Mouse (Mus musculus): ENCODE data around the gene Arfgef2. TPM values are rescaled to one million over a fixed set of nuclear protein-coding genes. Genes with fewer than 3 reads are reported as not detected.

Arfgef2 gene
- polyA plus RNA-seq, 1 experiment: 8.4 TPM

DNA sequence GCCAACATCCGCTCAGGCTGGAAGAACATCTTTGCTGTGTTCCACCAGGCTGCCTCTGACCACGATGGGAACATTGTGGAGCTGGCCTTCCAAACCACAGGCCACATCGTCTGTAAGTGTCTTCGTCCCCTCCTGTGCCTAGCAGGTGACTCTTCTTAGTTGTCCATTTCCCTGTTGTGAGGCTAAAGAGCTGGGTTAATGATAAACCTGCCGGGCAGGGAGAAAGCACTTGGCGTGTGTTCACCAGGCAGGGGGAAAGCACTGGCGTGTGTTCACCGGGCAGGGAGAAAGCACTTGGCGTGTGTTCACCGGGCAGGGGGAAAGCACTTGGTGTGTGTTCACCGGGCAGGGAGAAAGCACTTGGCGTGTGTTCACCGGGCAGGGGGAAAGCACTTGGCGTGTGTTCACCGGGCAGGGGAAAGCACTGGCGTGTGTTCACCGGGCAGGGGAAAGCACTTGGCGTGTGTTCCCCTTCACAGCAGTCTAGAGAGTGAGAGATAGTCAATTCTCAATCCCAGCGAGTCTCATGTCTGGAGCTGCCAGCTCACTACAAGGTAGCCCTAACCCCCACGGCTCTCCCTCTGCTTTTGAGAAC is 65.0 kb downstream of the Arfgef2 start:
- Histone ChIP-seq H3ac (ENCODE audit: control insufficient read depth, insufficient read length) (no peak overlapping the region), H3K36me3 (ENCODE audit: control insufficient read depth, insufficient read depth) (peaks cover 34% of the 10 kb centered on the region), H3K4me3 (no peak overlapping the region), H3K27me3 (ENCODE audit: control insufficient read depth, insufficient read depth, insufficient read length) (no peaks in the 10 kb centered on the region), H3K79me2 (ENCODE audit: control insufficient read depth, insufficient read depth) (no peaks in the 10 kb centered on the region), H3K4me2 (ENCODE audit: low read depth) (no peak overlapping the region)
- TF ChIP-seq MYOG (IDR thresholded peaks at IDR 0.05; ENCODE audit: control insufficient read depth in 1 of 3, insufficient read depth in 1 of 3, insufficient read length in 2 of 3, low read depth in 2 of 3) (no peak), POLR2AphosphoS2 (IDR thresholded peaks at IDR 0.05; ENCODE audit: insufficient read length, low read depth) (no peak), CEBPB (IDR thresholded peaks at IDR 0.05; ENCODE audit: insufficient read depth, poor library complexity, severe bottlenecking) (no peak)

DNA sequence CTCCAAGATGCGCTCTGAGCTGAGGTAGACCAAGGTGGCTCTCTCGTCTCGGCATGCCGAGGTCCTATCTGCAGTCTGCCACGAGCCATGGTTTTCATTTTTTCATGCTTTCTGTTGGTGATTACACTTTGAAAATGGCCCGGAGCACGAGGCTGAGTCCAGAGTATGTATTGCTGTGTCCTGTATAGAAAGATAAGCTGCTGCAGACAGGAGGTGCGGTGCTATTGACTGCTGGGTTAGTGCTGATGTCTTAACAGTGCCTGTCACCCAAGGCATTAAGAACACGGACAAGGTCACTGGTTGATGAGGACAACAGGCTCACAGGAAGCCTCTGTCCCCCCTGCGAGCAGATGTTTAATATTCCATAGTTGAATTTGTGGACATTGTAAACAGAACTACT is 65.5 kb downstream of the Arfgef2 start:
- Histone ChIP-seq H3K36me3 (ENCODE audit: control insufficient read depth, insufficient read depth) (peaks cover 34% of the 10 kb centered on the region), H3K4me3 (no peak overlapping the region), H3ac (ENCODE audit: control insufficient read depth, insufficient read length) (no peak overlapping the region), H3K27me3 (ENCODE audit: control insufficient read depth, insufficient read depth, insufficient read length) (no peaks in the 10 kb centered on the region), H3K4me2 (ENCODE audit: low read depth) (no peak overlapping the region), H3K79me2 (ENCODE audit: control insufficient read depth, insufficient read depth) (no peaks in the 10 kb centered on the region)
- no peak for TF ChIP-seq MYOG (IDR thresholded peaks at IDR 0.05; ENCODE audit: control insufficient read depth in 1 of 3, insufficient read depth in 1 of 3, insufficient read length in 2 of 3, low read depth in 2 of 3)
- TF ChIP-seq USF1 (IDR thresholded peaks at IDR 0.05; ENCODE audit: low read depth): no peak
- TF ChIP-seq POLR2A (IDR thresholded peaks at IDR 0.05; ENCODE audit: insufficient read length, low read depth): no peak
- TF ChIP-seq SRF (IDR thresholded peaks at IDR 0.05; ENCODE audit: control insufficient read depth, insufficient read length, low read depth): no peak
- no peak for TF ChIP-seq CEBPB (IDR thresholded peaks at IDR 0.05; ENCODE audit: insufficient read depth, poor library complexity, severe bottlenecking)
- no peak for TF ChIP-seq MAX (IDR thresholded peaks at IDR 0.05; ENCODE audit: low read depth)
- no peak for TF ChIP-seq TCF3 (IDR thresholded peaks at IDR 0.05; ENCODE audit: insufficient read length, low read depth)
- no peak for TF ChIP-seq E2F4 (IDR thresholded peaks at IDR 0.05; ENCODE audit: insufficient read depth)
- TF ChIP-seq POLR2AphosphoS2 (IDR thresholded peaks at IDR 0.05; ENCODE audit: insufficient read length, low read depth): no peak
- TF ChIP-seq REST (IDR thresholded peaks at IDR 0.05; ENCODE audit: insufficient read depth, insufficient read length): no peak
- no peak for TF ChIP-seq MYOD1 (IDR thresholded peaks at IDR 0.05; ENCODE audit: control insufficient read depth in 1 of 3, insufficient read length in 2 of 3, low read depth in 2 of 3)
- TF ChIP-seq TCF12 (IDR thresholded peaks at IDR 0.05; ENCODE audit: insufficient read depth, poor library complexity, severe bottlenecking): no peak

DNA sequence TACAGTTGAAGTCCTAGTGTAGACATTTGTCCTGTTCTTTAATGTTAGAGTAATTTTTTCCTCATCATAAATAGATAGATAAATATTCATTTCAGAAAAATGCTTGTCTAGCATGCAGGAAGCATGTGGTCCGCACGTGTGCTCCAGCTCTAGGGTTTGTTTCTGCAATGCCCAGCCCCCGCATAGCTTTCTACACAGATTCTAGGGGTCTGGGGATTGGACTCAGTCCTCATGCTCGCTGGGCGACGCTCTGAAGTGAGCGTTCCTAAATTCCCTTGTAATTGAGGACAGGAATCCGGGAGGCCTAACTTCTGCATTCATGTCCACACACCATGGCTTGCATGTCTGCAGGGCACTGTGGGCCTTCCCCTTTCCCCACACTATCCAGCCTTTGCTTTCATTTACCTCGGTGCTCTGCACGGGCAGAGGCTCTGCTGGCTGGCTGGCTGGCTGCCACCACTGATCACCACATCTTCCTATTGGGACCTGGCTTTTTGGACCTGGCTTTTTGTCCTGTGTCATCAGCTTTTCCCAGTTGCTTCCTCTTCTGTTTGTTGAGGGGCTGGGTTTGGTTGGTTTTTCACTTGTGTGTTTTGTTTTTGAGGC is 69.4 kb downstream of the Arfgef2 start:
- Histone ChIP-seq H3ac (ENCODE audit: control insufficient read depth, insufficient read length) (no peak overlapping the region), H3K36me3 (ENCODE audit: control insufficient read depth, insufficient read depth) (peaks cover 20% of the 10 kb centered on the region), H3K27me3 (ENCODE audit: control insufficient read depth, insufficient read depth, insufficient read length) (no peaks in the 10 kb centered on the region), H3K4me3 (no peak overlapping the region), H3K79me2 (ENCODE audit: control insufficient read depth, insufficient read depth) (no peaks in the 10 kb centered on the region), H3K4me2 (ENCODE audit: low read depth) (no peak overlapping the region)
- TF ChIP-seq USF1 (IDR thresholded peaks at IDR 0.05; ENCODE audit: low read depth) (no peak), MYOD1 (IDR thresholded peaks at IDR 0.05; ENCODE audit: control insufficient read depth in 1 of 3, insufficient read length in 2 of 3, low read depth in 2 of 3) (no peak), TCF12 (IDR thresholded peaks at IDR 0.05; ENCODE audit: insufficient read depth, poor library complexity, severe bottlenecking) (no peak), MAX (IDR thresholded peaks at IDR 0.05; ENCODE audit: low read depth) (no peak), POLR2A (IDR thresholded peaks at IDR 0.05; ENCODE audit: insufficient read length, low read depth) (no peak), MYOG (IDR thresholded peaks at IDR 0.05; ENCODE audit: control insufficient read depth in 1 of 3, insufficient read depth in 1 of 3, insufficient read length in 2 of 3, low read depth in 2 of 3) (no peak), E2F4 (IDR thresholded peaks at IDR 0.05; ENCODE audit: insufficient read depth) (no peak), SRF (IDR thresholded peaks at IDR 0.05; ENCODE audit: control insufficient read depth, insufficient read length, low read depth) (no peak), TCF3 (IDR thresholded peaks at IDR 0.05; ENCODE audit: insufficient read length, low read depth) (no peak), POLR2AphosphoS2 (IDR thresholded peaks at IDR 0.05; ENCODE audit: insufficient read length, low read depth) (no peak), REST (IDR thresholded peaks at IDR 0.05; ENCODE audit: insufficient read depth, insufficient read length) (no peak), CEBPB (IDR thresholded peaks at IDR 0.05; ENCODE audit: insufficient read depth, poor library complexity, severe bottlenecking) (no peak)

DNA sequence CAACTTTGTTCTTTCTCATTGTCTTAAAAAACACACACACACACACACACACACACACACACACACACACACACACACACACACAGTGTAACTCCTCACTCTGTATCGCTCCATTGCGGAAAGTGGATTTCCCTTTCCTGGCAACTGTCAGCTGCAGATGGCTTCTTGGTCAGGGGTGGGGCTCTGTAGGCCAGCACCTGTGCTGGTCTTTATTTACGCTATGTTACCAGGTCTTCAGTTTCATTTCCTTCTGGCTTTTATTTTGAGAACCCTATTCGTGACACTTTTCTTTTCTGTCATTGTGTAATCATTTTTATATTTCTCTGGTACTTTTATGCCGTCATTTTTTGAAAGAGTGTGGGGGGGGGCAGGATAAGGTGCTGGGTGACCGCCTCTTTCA is 70.2 kb downstream of the Arfgef2 start:
- peak overlapping the region; percentile 44 for H3K4me2 ChIP-seq (ENCODE audit: low read depth)
- no peak overlapping the region for H3K4me3 ChIP-seq
- TF ChIP-seq POLR2A (IDR thresholded peaks at IDR 0.05; ENCODE audit: insufficient read length, low read depth) (no peak), CEBPB (IDR thresholded peaks at IDR 0.05; ENCODE audit: insufficient read depth, poor library complexity, severe bottlenecking) (no peak), E2F4 (IDR thresholded peaks at IDR 0.05; ENCODE audit: insufficient read depth) (no peak), MYOD1 (IDR thresholded peaks at IDR 0.05; ENCODE audit: control insufficient read depth in 1 of 3, insufficient read length in 2 of 3, low read depth in 2 of 3) (peak; percentile 47 to 89 (median 58)), MYOG (IDR thresholded peaks at IDR 0.05; ENCODE audit: control insufficient read depth in 1 of 3, insufficient read depth in 1 of 3, insufficient read length in 2 of 3, low read depth in 2 of 3) (peak; percentile 30 to 88 (median 65)), TCF12 (IDR thresholded peaks at IDR 0.05; ENCODE audit: insufficient read depth, poor library complexity, severe bottlenecking) (peak; percentile 66), USF1 (IDR thresholded peaks at IDR 0.05; ENCODE audit: low read depth) (no peak), SRF (IDR thresholded peaks at IDR 0.05; ENCODE audit: control insufficient read depth, insufficient read length, low read depth) (no peak), TCF3 (IDR thresholded peaks at IDR 0.05; ENCODE audit: insufficient read length, low read depth) (peak; percentile 19)

More for the DNA sequence above, 70.2 kb downstream of the Arfgef2 start:
- no peaks in the 10 kb centered on the region for H3K27me3 ChIP-seq (ENCODE audit: control insufficient read depth, insufficient read depth, insufficient read length)
- H3ac ChIP-seq (ENCODE audit: control insufficient read depth, insufficient read length): no peak overlapping the region
- H3K79me2 ChIP-seq (ENCODE audit: control insufficient read depth, insufficient read depth): no peaks in the 10 kb centered on the region
- H3K36me3 ChIP-seq (ENCODE audit: control insufficient read depth, insufficient read depth): peaks cover 16% of the 10 kb centered on the region

Data from myocyte (in vitro differentiated cells).